Mouse (Mus musculus) heart, postnatal 0 days (tissue): ENCODE results near the gene Pvr.

Experiments
- CTCF ChIP-seq: IDR thresholded peaks from 2 replicates; pipeline ENCODE4 v1.5.1; 2016; ENCODE audit warnings: antibody characterized with exemption, control low read depth, low read depth
- EP300 ChIP-seq: IDR thresholded peaks from 2 replicates; pipeline ENCODE4 v1.6.1; 2016; ENCODE audit warnings: antibody characterized with exemption, low read depth

DNA sequence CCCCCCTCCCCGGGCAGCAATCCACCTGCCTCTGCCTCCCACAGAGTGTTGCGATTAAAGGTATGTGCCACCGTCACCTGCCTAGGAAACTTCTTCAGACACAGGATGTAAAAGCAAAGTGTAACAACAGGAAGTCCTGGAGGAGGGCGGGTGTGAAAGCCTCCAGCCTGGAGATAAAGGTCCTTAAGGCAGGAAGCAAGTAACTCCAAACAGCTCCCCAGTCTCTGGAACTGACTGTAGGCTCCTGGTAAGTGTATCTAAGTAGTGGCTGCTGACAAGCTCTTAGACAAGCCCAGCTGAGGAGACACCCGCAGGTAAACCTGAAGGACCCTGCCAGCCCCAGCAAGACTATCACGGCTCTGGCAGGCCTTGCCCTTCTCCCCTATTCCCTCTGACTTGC is 19.3 kb upstream of the Pvr start:
- TF ChIP-seq EP300 = no peak
- no peak for TF ChIP-seq CTCF
